Mouse (Mus musculus): ENCODE results near the gene Ppox.
A peak's percentile ranks its signal among the peaks of the same experiment; 100 is the strongest.

Ppox gene

DNA sequence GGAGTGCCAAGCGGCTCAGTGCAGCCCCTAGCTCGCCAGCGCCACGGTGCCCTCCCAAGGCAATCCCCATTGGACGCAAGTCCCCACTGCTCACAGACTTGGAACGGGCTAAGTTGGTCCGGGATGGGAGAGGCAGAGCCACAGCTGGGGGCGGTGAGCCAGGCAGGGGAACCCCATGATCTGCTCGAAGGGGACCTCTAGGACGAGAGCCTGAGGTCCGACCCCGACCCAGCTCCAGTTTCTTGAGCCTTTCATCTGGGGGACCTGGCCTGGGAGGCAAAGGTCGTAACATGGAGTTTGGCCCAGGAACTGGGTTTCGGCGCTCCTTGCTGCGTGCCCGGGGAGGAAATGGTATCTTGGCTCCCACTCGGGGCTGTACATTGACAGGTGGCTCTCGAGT is 5.5 kb upstream of the Ppox start:
- no peak for ATAC-seq (ENCODE audit: insufficient number of reproducible peaks, low FRiP score, low TSS enrichment)

DNA sequence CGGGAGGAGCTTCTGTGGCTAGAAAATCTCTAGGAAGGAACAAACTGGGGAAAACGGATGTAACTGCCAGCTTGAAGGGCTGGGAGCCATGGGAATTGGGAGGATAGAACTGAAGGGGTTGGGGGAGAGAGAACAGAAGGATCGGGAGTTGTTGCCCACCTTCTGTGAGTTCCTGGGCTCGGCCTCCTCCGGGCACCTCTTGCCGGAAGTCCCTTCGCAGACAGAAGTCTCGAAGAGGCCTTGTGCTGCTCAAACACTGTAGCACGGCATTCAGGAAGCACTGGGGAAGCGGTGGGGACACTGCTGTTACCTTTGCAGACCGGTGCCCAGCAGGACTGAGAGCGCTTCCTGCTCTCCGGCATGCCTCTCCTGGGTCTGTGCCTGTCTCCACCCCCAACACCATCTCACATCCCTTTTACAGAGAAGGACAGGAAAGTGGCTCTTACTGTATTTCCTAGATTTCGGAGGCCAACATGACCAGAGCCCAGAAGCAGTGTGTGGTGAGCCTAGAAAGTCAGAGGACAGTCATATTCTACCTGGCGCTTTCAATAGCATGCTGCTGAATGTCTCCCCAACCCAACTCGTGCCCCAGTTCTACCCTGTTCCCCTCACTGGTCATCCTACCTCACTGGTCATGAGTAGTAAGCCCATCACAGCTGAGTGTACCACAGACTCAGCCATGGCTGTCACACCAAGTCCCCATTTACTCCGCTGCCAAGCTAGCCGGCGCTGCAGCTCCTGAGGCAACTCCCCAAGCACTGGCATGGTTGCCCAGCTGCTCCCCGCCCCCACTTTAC is 4.3 kb upstream of the Ppox start:
- ATAC-seq (ENCODE audit: insufficient number of reproducible peaks, low FRiP score, low TSS enrichment): no peak

DNA sequence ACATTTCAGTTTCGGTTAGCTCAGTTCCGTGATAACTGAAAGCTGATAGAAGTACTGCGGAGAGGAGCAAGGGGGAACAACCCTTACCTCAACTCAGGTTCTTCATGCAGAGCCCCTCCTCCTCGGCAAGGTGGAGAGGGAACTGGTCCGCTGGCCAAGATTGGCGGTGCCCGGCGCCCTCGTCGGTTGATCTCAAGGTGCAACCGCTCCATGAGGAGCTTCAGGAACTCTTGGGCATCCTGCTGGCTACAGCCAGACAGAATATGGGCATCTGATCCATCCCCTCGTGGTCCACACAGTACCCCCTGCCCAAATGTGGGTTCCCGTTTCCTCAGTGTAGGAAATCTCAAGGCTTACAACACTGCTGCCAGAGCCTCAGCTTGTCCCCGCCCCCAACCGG is 3.5 kb upstream of the Ppox start:
- ATAC-seq (ENCODE audit: insufficient number of reproducible peaks, low FRiP score, low TSS enrichment): no peak

DNA sequence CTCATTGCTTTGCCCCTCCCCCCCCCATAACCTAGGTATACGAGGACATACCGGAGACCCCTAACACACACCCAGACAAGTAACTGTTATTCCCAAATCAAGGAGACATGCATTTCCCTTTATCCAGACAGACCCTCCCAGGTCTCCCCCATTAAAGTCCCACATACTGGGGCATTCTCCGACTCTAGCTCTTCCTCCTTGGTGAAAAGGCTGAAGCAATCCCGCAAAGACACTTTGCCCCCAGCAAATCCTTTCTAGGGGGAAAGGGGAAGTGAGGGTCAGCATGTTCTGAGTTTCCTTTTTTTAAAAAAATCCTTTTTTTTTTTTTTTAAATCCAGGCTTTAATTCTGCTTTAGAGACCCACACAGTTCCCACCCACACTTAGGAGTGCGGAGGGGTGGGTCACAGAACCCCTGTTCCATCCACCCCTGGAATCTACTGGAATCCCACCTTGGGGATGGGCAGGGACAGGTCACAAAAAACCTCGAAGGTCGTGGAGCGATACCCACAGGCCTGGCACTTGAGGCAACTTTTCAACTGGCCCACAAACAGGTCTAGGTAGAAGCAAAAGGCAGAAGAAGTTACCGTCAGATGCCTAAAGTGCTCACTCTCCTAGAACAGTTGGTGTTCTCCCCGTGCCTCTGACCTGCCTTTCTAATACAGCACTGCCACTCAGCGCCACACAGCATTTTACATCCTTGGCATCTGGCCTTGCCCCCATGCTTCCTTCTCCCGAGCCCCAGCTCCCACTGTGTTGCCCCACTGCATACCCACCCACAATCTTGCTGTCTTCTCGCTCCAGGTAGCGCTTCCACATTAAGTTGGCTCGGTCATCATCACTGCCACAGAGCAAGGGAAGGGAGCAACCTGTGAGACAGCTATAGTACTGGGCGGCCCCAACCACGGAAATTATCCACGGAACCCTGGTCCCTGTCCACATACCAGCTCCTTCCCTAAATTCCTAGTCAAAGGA is 2.5 kb upstream of the Ppox start:
- ATAC-seq (ENCODE audit: insufficient number of reproducible peaks, low FRiP score, low TSS enrichment): no peak

- ATAC-seq (ENCODE audit: insufficient number of reproducible peaks, low FRiP score, low TSS enrichment): no peak
These were observed 1.3 kb upstream of the Ppox start for GRCm38 (mm10) chr1:171282086-171282805.

GRCm38 (mm10) chr1:171281528-171281923 is 540 bp upstream of the Ppox start:
- peak; percentile 28 for ATAC-seq (ENCODE audit: insufficient number of reproducible peaks, low FRiP score, low TSS enrichment)

GRCm38 (mm10) chr1:171280250-171280915 is 603 bp downstream of the Ppox start:
- no peak for ATAC-seq (ENCODE audit: insufficient number of reproducible peaks, low FRiP score, low TSS enrichment)

- no peak for ATAC-seq (ENCODE audit: insufficient number of reproducible peaks, low FRiP score, low TSS enrichment)
These were observed 1.3 kb downstream of the Ppox start for GRCm38 (mm10) chr1:171279721-171280120.

- no peak for ATAC-seq (ENCODE audit: insufficient number of reproducible peaks, low FRiP score, low TSS enrichment)
These were observed 1.8 kb downstream of the Ppox start for GRCm38 (mm10) chr1:171279012-171279705.

DNA sequence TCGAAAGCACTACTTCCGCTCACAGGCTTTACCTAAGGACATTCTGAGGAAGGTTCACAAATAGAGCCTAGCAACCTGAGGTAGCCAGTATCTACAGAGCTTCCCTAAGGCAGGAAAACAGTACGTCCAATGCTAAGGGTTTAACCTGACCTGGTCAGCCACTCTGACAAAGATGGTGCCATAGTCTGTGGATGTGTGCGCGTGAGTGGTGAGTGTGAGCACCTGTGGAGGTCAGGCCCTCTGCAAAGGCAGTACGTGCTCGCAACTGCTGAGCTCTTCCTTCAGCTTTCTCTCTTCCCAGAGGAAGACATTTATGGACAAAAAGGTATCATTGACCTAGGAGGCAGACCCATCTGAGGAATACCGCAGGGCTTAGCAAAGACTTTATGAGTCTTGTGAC is 2.5 kb downstream of the Ppox start:
- no peak for ATAC-seq (ENCODE audit: insufficient number of reproducible peaks, low FRiP score, low TSS enrichment)

- ATAC-seq (ENCODE audit: insufficient number of reproducible peaks, low FRiP score, low TSS enrichment): no peak
These were observed 3.2 kb downstream of the Ppox start for GRCm38 (mm10) chr1:171277736-171278135.

GRCm38 (mm10) chr1:171276110-171276748 is 4.8 kb downstream of the Ppox start:
- ATAC-seq (ENCODE audit: insufficient number of reproducible peaks, low FRiP score, low TSS enrichment): no peak

GRCm38 (mm10) chr1:171275144-171275734 is 5.7 kb downstream of the Ppox start:
- no peak for ATAC-seq (ENCODE audit: insufficient number of reproducible peaks, low FRiP score, low TSS enrichment)

DNA sequence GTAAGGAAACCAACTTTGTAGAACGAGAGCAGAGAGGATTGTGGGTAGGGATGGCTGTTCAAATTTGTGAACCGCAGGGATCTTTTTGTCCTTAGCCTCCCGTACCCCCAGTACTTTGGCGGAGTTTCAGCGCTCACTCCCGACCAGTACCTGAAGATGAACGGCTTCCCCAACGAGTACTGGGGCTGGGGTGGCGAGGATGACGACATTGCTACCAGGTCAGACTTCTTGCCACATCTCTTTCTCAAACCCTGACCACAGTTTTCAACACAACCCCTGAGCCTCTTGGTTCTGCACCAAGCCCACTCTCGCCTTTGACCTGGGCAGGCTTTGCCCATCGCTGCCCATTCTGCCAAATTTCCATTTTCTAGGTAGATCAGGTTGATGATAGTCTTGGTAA is 6.8 kb downstream of the Ppox start:
- ATAC-seq (ENCODE audit: insufficient number of reproducible peaks, low FRiP score, low TSS enrichment): no peak

- ATAC-seq (ENCODE audit: insufficient number of reproducible peaks, low FRiP score, low TSS enrichment): no peak
These were observed 8.9 kb downstream of the Ppox start for GRCm38 (mm10) chr1:171272086-171272485.

GRCm38 (mm10) chr1:171271622-171272021 is 9.4 kb downstream of the Ppox start:
- no peak for ATAC-seq (ENCODE audit: insufficient number of reproducible peaks, low FRiP score, low TSS enrichment)

- no peak for ATAC-seq (ENCODE audit: insufficient number of reproducible peaks, low FRiP score, low TSS enrichment)
These were observed 9.8 kb downstream of the Ppox start for GRCm38 (mm10) chr1:171271196-171271595.

GRCm38 (mm10) chr1:171270573-171270900 is 10.4 kb downstream of the Ppox start:
- peak; percentile 53; the same call in 1 of the 2 replicates for ATAC-seq (ENCODE audit: insufficient number of reproducible peaks, low FRiP score, low TSS enrichment)

All from cerebellum, adult (tissue).